Mouse (Mus musculus) bone marrow, adult 2 months (tissue): ENCODE measurements around the gene Fry.

Experiments used
- CTCF ChIP-seq: fragments of 200-500 bp; IDR thresholded peaks from 2 replicates; pipeline ENCODE4 v1.5.1; 2011; ENCODE audit warnings: low read length, control low read depth; ENCODE audit not compliant: control insufficient read depth, insufficient read depth
- POLR2A ChIP-seq: fragments of 200-500 bp; IDR thresholded peaks from 2 replicates; pipeline ENCODE4 v1.6.1; 2011; ENCODE audit warnings: low read depth, mild to moderate bottlenecking, control low read depth, low read length, borderline replicate concordance; ENCODE audit not compliant: control insufficient read depth

DNA sequence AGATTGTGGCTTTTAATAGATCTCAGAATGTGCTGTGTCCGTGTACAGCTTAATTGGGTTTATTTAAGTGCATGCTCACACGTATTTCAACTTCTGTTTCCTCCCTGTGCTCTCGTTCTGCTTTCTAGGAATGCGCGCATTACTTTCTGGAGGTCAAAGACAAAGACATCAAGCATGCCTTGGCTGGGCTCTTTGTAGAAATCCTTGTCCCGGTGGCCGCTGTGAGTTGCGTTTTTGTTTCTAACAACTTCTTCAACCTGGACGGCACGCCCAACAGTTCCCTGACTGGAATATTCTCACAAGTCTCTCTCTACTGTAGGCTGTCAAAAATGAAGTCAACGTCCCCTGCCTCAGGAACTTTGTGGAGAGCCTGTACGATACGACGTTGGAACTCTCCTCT, 240.2 kb downstream of the Fry start:
- TF ChIP-seq POLR2A (no peak), CTCF (no peak)
